Mouse (Mus musculus) liver, embryonic 14 days (tissue): ENCODE results near the gene Cyp2c50. TPM values are rescaled to one million over a fixed set of nuclear protein-coding genes. Genes with fewer than 3 reads are reported as not detected.

ENCODE experiments used
- polyA plus RNA-seq: library from polyadenylated mRNA; depleted of rRNA; stranded (reverse); fragments of >200 nt; gene quantifications from 2 replicates; pipeline ENCODE4 v1.2.3, GENCODE M21; 2012; rRNA removed

Cyp2c50 gene
- polyA plus RNA-seq, result 0.01 TPM in 1 of 2 replicates, not detected in the other

DNA sequence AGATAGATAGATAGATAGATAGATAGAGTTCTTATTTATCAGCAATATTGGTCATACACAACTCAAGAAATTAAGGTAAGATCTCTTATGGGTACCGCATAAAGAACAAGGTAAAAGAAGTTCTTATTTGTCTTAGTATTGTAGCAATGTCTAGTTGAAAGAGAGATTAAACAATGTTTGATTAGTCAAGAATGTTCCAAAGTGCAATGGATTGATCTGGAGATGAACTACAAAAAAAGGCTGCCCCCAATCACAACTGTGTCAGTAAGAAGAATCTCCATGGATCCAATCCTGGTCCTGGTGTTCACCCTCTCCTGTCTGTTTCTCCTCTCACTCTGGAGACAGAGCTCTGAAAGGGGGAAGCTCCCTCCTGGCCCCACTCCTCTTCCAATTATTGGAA is at the start of gene Cyp2c50:
Cyp2c50 (plus strand) TSS at position 268 of the 400 bp plus-strand sequence.

DNA sequence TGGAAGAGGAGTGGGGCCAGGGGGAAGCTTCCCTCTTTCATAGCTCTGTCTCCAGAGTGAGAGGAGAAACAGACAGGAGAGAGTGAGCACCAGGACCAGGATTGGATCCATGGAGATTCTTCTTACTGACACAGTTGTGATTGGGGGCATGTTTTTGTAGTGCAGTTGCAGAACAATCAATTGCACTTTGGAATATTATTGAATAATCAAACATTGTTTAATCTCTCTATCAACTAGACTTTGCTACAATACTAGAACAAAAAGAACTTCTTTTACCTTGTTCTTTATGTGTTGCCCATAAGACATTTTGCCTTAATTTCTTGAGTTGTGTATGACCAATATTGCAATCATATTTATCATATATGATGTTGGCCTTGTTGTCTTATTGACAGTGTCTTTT is 15.8 kb upstream of the Cyp2c50 start, which contains the start of gene Cyp2c54:
Cyp2c54 (minus strand) TSS at position 127 of the 400 bp plus-strand sequence.

Other genes with a start within 250 kb of the Cyp2c50 start
- 0.05 TPM in 1 of 2 replicates, not detected in the other for gene Cyp2c69, start 202.9 kb upstream of the Cyp2c50 start, polyA plus RNA-seq
- gene Cyp2c37, start 97.3 kb upstream of the Cyp2c50 start, polyA plus RNA-seq, result 0.20 and 0.27 TPM in 2 replicates
- gene Cyp2c54, start 15.9 kb upstream of the Cyp2c50 start, polyA plus RNA-seq, result not detected in 2 replicates
- gene Cyp2c70, start 97.6 kb downstream of the Cyp2c50 start, polyA plus RNA-seq, result 3.7 and 4.0 TPM in 2 replicates
- gene Pdlim1, start 182.2 kb downstream of the Cyp2c50 start, polyA plus RNA-seq, result 26.5 and 34.6 TPM in 2 replicates